Mouse (Mus musculus) ES-E14 (cell line): ENCODE measurements around the gene Vps8. TPM values are rescaled to one million over a fixed set of nuclear protein-coding genes. Genes with fewer than 3 reads are reported as not detected.

Experiments
- DNase-seq: peaks from one replicate; pipeline ENCODE4 v3.0.0-alpha.2; 2013; ENCODE audit warnings: low read depth, low spot score
- H3K27ac ChIP-seq: 2 replicates; pipeline ENCODE4 v1.5.1; 2012; ENCODE audit warnings: low read depth, mild to moderate bottlenecking, low read length, moderate library complexity, mixed read lengths; ENCODE audit not compliant: poor library complexity, insufficient read depth, severe bottlenecking
- H3K36me3 ChIP-seq: 2 replicates; pipeline ENCODE4 v1.6.1; 2012; ENCODE audit warnings: mild to moderate bottlenecking, low read length, moderate library complexity, mixed read lengths; ENCODE audit not compliant: control insufficient read depth, poor library complexity, insufficient read depth, severe bottlenecking
- H3K4me1 ChIP-seq, 2 experiments: fragments of 150-350 bp in 1 of 2; sonication (generic) in 1 of 2; 2 replicates each; pipeline ENCODE4 v1.6.1; 2012; ENCODE audit warnings: low read length in 2 of 2, mild to moderate bottlenecking in 1 of 2, mixed read lengths in 1 of 2; ENCODE audit not compliant: control insufficient read depth in 2 of 2, insufficient read depth in 2 of 2, poor library complexity in 1 of 2
- H3K4me3 ChIP-seq, 2 experiments: fragments of 150-350 bp in 1 of 2; sonication (generic) in 1 of 2; 2 replicates each; pipeline ENCODE4 v1.5.1; 2012; ENCODE audit warnings: low read length in 2 of 2, low read depth in 1 of 2, mild to moderate bottlenecking in 1 of 2, mixed read lengths in 1 of 2; ENCODE audit not compliant: insufficient read depth in 1 of 2, poor library complexity in 1 of 2, severe bottlenecking in 1 of 2
- H3K9ac ChIP-seq: 2 replicates; pipeline ENCODE4 v1.6.1; 2012; ENCODE audit warnings: low read depth, mild to moderate bottlenecking, low read length, mixed read lengths; ENCODE audit not compliant: poor library complexity, insufficient read depth, severe bottlenecking
- H3K9me3 ChIP-seq: fragments of 150-350 bp; sonication (generic); 2 replicates; pipeline ENCODE4 v1.6.1; 2012; ENCODE audit warnings: low read depth, mild to moderate bottlenecking, low read length; ENCODE audit not compliant: control insufficient read depth, insufficient read depth
- CHD2 ChIP-seq: IDR thresholded peaks from 2 replicates; pipeline ENCODE4 v1.6.1; 2014; ENCODE audit warnings: mild to moderate bottlenecking, low read depth, low read length, inconsistent platforms
- HCFC1 ChIP-seq: IDR thresholded peaks from 2 replicates; pipeline ENCODE4 v1.6.1; 2012; ENCODE audit warnings: low read length, inconsistent platforms, borderline replicate concordance; ENCODE audit not compliant: insufficient read depth
- MAFK ChIP-seq: IDR thresholded peaks from 2 replicates; pipeline ENCODE4 v1.6.1; 2014; ENCODE audit warnings: mild to moderate bottlenecking, low read depth, low read length, inconsistent platforms; ENCODE audit not compliant: insufficient read depth
- ZC3H11A ChIP-seq: IDR thresholded peaks from 2 replicates; pipeline ENCODE4 v1.6.1; 2012; ENCODE audit warnings: low read depth, mild to moderate bottlenecking, inconsistent platforms, low read length, borderline replicate concordance
- ZNF384 ChIP-seq: IDR thresholded peaks from 2 replicates; pipeline ENCODE4 v1.6.1; 2012; ENCODE audit warnings: low read depth, low read length, inconsistent platforms
- in situ Hi-C, 2 experiments: fragments of 600-800 bp; cut with MboI; formaldehyde crosslinking; loops; one replicate each; pipeline ENCODE4 v1.15.1; 2025; ENCODE audit warnings: low sequenced_read_pairs in 2 of 2, inconsistent platforms in 1 of 2; ENCODE audit not compliant: unreplicated experiment in 2 of 2
- total RNA-seq: library from RNA; depleted of rRNA; stranded (reverse); fragments of 300-350 nt; gene quantifications from 2 replicates; pipeline ENCODE4 v1.2.3, GENCODE M21; 2012

The Vps8 gene
- total RNA-seq, 1 experiment = 12.5 TPM

DNA sequence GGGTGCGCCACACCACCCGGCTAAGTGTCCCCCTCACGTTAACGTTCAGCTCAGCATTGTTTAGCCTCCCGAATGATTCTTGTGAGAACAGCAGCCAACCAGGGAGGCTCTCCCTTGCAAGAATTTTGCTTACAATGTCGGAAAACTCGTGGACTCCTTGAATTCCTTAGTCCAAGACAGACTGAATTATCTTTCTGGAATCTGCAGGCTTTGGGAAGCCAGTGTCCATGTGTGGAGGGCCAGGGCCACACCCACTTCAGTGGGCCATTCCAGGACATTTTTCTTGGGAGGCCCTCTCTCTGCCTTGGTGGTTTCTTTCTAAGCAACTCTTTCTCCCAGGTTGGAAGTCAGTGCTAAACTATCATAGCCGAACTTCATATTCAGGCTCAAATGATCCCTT is 46.6 kb upstream of the Vps8 start:
- Histone ChIP-seq H3K4me3 (no peak overlapping the region), H3K9ac (no peak overlapping the region), H3K9me3 (no peaks in the 10 kb centered on the region), H3K27ac (no peak overlapping the region), H3K36me3 (no peaks in the 10 kb centered on the region), H3K4me1 (peaks cover 0 to 9% of the 10 kb centered on the region in 2 experiments; a peak in 1 of 4 replicates)
- in situ Hi-C loops = loop anchor here in 1 of 2 experiments (25.0 kb wide), 1 partner anchor 164 kb away; the partner anchor contains the start of gene Ephb3
- DNase-seq = no peak
- TF ChIP-seq ZC3H11A = no peak
- no peak for TF ChIP-seq ZNF384
- TF ChIP-seq CHD2 = no peak
- TF ChIP-seq HCFC1 = no peak
- no peak for TF ChIP-seq MAFK

DNA sequence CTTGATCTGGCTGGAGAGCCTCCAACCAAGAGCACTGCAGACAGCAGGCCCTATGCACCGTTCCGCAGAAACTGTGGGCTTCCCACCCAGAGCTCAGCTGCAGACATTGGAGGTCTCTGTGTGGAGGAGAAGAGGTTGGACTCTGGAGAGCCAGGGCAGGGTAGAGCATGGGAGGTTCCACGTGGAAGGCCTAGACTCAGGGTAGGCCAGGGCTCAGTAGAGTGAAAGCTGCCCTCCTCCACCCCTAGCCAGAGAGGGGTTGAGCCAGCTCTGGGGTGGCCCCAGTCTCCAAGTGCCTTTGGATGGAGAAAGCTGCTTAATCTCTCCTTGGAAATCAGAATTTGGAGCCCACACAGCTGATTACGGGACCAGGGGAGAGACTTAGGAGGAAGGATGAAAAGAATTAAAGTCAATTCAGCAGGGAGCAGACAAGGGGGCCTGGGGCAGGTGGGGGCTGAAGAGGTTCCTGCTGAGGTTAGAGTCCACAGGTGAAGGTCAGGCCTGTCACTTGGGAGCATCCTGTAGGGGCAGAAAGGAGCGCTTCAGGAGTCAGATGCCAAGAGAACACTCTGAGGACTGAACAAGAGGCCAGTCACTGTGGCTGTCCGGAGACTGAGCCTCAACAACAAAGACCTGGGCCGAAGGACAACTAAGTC is 45.8 kb upstream of the Vps8 start:
- Histone ChIP-seq H3K9me3 (no peaks in the 10 kb centered on the region), H3K9ac (no peak overlapping the region), H3K4me3 (no peak overlapping the region), H3K4me1 (peaks cover 5 to 15% of the 10 kb centered on the region in 2 experiments; a peak in 3 of 4 replicates), H3K27ac (no peak overlapping the region), H3K36me3 (no peaks in the 10 kb centered on the region)
- in situ Hi-C loops = loop anchor here in 1 of 2 experiments (25.0 kb wide), 1 partner anchor 165 kb away; the partner anchor contains the start of gene Ephb3
- TF ChIP-seq CHD2 = no peak
- no peak for TF ChIP-seq MAFK
- TF ChIP-seq ZC3H11A = no peak
- TF ChIP-seq HCFC1 = no peak
- TF ChIP-seq ZNF384 = no peak
- no peak for DNase-seq

DNA sequence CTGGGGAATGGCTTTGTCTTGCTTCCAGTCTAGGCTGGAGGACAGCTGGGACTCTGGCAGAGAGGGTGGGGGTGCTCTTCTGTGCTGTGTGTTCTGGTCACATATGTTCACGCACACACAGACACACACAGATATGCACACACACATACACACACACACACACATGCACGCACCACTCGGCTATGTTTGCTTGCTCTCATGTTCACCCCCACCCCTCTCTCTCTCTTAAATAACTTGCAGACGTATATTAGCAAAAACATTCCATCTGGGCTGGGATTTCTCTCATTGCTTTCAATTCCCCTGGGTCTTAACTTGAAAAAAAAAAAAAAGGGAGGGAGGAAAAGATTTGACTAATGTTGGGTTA is 45.3 kb upstream of the Vps8 start:
- no peaks in the 10 kb centered on the region for H3K36me3 ChIP-seq
- no peak overlapping the region for H3K27ac ChIP-seq
- TF ChIP-seq CHD2 (no peak), ZC3H11A (no peak), ZNF384 (no peak), MAFK (no peak), HCFC1 (no peak)
- in situ Hi-C loops = loop anchor here in 1 of 2 experiments (25.0 kb wide), 1 partner anchor 165 kb away; the partner anchor contains the start of gene Ephb3
- peaks cover 5 to 16% of the 10 kb centered on the region in 2 experiments; a peak in 3 of 4 replicates for H3K4me1 ChIP-seq
- no peaks in the 10 kb centered on the region for H3K9me3 ChIP-seq
- H3K9ac ChIP-seq = no peak overlapping the region
- DNase-seq = no peak
- no peak overlapping the region for H3K4me3 ChIP-seq

DNA sequence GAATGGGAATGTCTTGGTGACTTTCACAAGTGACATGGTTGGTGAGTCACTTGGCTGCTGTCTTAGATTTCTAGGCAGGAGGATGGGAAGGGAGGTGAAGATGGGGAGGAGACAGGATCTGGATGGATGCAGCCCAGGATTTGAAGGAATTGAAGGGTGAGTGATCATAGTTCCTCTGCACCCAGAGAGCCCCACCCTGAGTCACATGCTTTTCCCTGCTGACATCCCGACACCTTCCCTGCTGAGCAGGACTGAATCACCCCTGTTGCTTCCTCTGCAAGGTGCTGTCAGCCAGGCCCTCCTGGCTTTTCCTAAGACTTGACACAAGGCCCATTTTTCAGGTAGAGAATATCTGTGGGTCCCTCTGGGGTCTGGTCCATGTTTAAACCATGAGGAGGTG is 41.4 kb upstream of the Vps8 start:
- TF ChIP-seq HCFC1 = no peak
- no peak for TF ChIP-seq ZNF384
- TF ChIP-seq ZC3H11A = no peak
- TF ChIP-seq CHD2 = no peak
- TF ChIP-seq MAFK = no peak
- in situ Hi-C loops = loop anchor here in 1 of 2 experiments (25.0 kb wide), 1 partner anchor 169 kb away; the partner anchor contains the start of gene Ephb3
- no peaks in the 10 kb centered on the region for H3K36me3 ChIP-seq
- no peak overlapping the region for H3K4me3 ChIP-seq
- H3K27ac ChIP-seq = no peak overlapping the region
- DNase-seq = no peak
- no peaks in the 10 kb centered on the region for H3K9me3 ChIP-seq
- H3K4me1 ChIP-seq = peaks cover 11 to 18% of the 10 kb centered on the region in 2 experiments
- no peak overlapping the region for H3K9ac ChIP-seq
